ENCODE assay signal across 9 mouse cellular contexts in genomic region chr9:103490439-103490838, GRCm38 (mm10). TPM values are rescaled to one million over a fixed set of nuclear protein-coding genes. Genes with fewer than 3 reads are reported as not detected.
DNase-seq lines count a peak whose midpoint lies in the region; ATAC-seq and TF ChIP-seq lines count a peak whose summit lies in the region.
"Had no signal": no experiment of that assay in that cellular context is flagged by ENCODE, and none has a peak within 500 bp of the region (broad histone marks: within the 10 kb centered on the region; RNA-seq: fewer than 3 reads in every experiment).

No protein-coding gene starts in this region.

- no peaks in the 10 kb centered on the region for H3K9me3 ChIP-seq in ES-E14 (ENCODE audit: control insufficient read depth, insufficient read depth, low read depth, low read length)
- H3K9me3 ChIP-seq in forebrain, embryonic 16.5 days (ENCODE audit: control insufficient read depth, low read length), result no peaks in the 10 kb centered on the region
- no peaks in the 10 kb centered on the region for H3K9me3 ChIP-seq in hindbrain, embryonic 10.5 days

- H3K36me3 ChIP-seq in ES-E14 (ENCODE audit: control insufficient read depth, insufficient read depth, low read length, poor library complexity, severe bottlenecking), result no peaks in the 10 kb centered on the region
- no peaks in the 10 kb centered on the region for H3K36me3 ChIP-seq in forebrain, embryonic 16.5 days (ENCODE audit: control insufficient read depth, insufficient read depth)
- H3K36me3 ChIP-seq in hindbrain, embryonic 10.5 days, result no peaks in the 10 kb centered on the region

- no peak overlapping the region for H3K4me3 ChIP-seq in ES-E14 (ENCODE audit: insufficient read depth in 1 of 2, low read depth in 1 of 2, low read length in 2 of 2, poor library complexity in 1 of 2, severe bottlenecking in 1 of 2)
- no peak overlapping the region for H3K4me3 ChIP-seq in forebrain, embryonic 16.5 days (replicated peaks; ENCODE audit: low read length)
- no peak overlapping the region for H3K4me3 ChIP-seq in hindbrain, embryonic 10.5 days

- H3K27me3 ChIP-seq in forebrain, embryonic 16.5 days (replicated peaks; ENCODE audit: control insufficient read depth, insufficient read depth, low read length), result no peaks in the 10 kb centered on the region
- peaks cover 10% of the 10 kb centered on the region; the same call in 1 of the 2 replicates for H3K27me3 ChIP-seq in hindbrain, embryonic 10.5 days (ENCODE audit: insufficient read depth, poor library complexity, severe bottlenecking)

- no peak overlapping the region for H3K4me2 ChIP-seq in forebrain, embryonic 16.5 days (ENCODE audit: low read length)

- in situ Hi-C loops in ES-E14 (cut with MboI; ENCODE audit: low sequenced_read_pairs in 2 of 2, unreplicated experiment in 2 of 2), result loop anchor here (10.0 to 25.0 kb wide), 3 partner anchors 264 to 504 kb away; partner anchors contain the start of gene Tmem108 (in 1 of the 2)

- peak; percentile 50 for DNase-seq in ES-E14 (ENCODE audit: low read depth, low spot score)
- peak; percentile 87 for DNase-seq in hindbrain, embryonic 10.5 days (ENCODE audit: low spot score)
- peak; percentile 69 for DNase-seq in layer of hippocampus, adult 9-10 months (ENCODE audit: low spot score)
- DNase-seq in lung, postnatal 10 days, result peak; percentile 85
- DNase-seq in retina, postnatal 1 day, result peak; percentile 79
- peak; percentile 78 to 82 for DNase-seq in thymus, postnatal 36 days

- ATAC-seq in cerebellum, adult (ENCODE audit: insufficient number of reproducible peaks, low FRiP score, low TSS enrichment), result peak; percentile 33
- peak; percentile 54 for ATAC-seq in forebrain, embryonic 16.5 days

- WGBS in forebrain, embryonic 16.5 days, result 18% methylated on average over 2 of the region's 2 CpGs
- 27% methylated on average over 2 of the region's 2 CpGs for WGBS in hindbrain, embryonic 10.5 days

- no peak overlapping the region for H3K9ac ChIP-seq in ES-E14 (ENCODE audit: insufficient read depth, low read depth, low read length, poor library complexity, severe bottlenecking)
- H3K9ac ChIP-seq in forebrain, embryonic 16.5 days (replicated peaks; ENCODE audit: low read depth, low read length), result no peak overlapping the region

- H3K27ac ChIP-seq in ES-E14 (ENCODE audit: insufficient read depth, low read depth, low read length, poor library complexity, severe bottlenecking), result no peak overlapping the region
- no peak overlapping the region for H3K27ac ChIP-seq in forebrain, embryonic 16.5 days (ENCODE audit: low read length)
- H3K27ac ChIP-seq in hindbrain, embryonic 10.5 days, result no peak overlapping the region

- no peaks in the 10 kb centered on the region for H3K4me1 ChIP-seq in ES-E14 (ENCODE audit: control insufficient read depth in 2 of 2, insufficient read depth in 2 of 2, low read length in 2 of 2, poor library complexity in 1 of 2)
- H3K4me1 ChIP-seq in forebrain, embryonic 16.5 days (replicated peaks; ENCODE audit: control insufficient read depth, insufficient read depth, low read length), result peaks cover 14% of the 10 kb centered on the region
- H3K4me1 ChIP-seq in hindbrain, embryonic 10.5 days (replicated peaks), result peaks cover 38% of the 10 kb centered on the region

TF ChIP-seq in ES-E14, 5 proteins besides CTCF, POLR2A, EP300 and RAD21:
- TF ChIP-seq MAFK (IDR thresholded peaks at IDR 0.05; ENCODE audit: insufficient read depth, low read depth, low read length) (no peak), HCFC1 (IDR thresholded peaks at IDR 0.05; ENCODE audit: borderline replicate concordance, insufficient read depth, low read length) (no peak), ZNF384 (IDR thresholded peaks at IDR 0.05; ENCODE audit: low read depth, low read length) (no peak), ZC3H11A (IDR thresholded peaks at IDR 0.05; ENCODE audit: borderline replicate concordance, low read depth, low read length) (peak; percentile 88)

RNA-seq across cellular contexts. Expression of gene Bfsp2, which starts 10.2 kb away (rescaled TPM):
- not detected in 2 replicates for total RNA-seq in ES-E14 (2012; rRNA removed)
- polyA plus RNA-seq in forebrain, embryonic 16.5 days (2015; fragmentation: Nextera tagmentation; extraction: Ambion mirVana), result 0.90 and 1.1 TPM in 2 replicates
- 0.90 and 2.5 TPM in 2 replicates for polyA plus RNA-seq in hindbrain, embryonic 10.5 days (2016; fragmentation: Nextera tagmentation; extraction: Ambion mirVana)
- polyA plus RNA-seq: gonadal fat pad, adult 2 months had no signal
